Mouse (Mus musculus): ENCODE data around the gene Rnf180. TPM values are rescaled to one million over a fixed set of nuclear protein-coding genes. Genes with fewer than 3 reads are reported as not detected.

The Rnf180 gene
- polyA plus RNA-seq, 1 experiment from 2014 or later = 12.1 TPM

DNA sequence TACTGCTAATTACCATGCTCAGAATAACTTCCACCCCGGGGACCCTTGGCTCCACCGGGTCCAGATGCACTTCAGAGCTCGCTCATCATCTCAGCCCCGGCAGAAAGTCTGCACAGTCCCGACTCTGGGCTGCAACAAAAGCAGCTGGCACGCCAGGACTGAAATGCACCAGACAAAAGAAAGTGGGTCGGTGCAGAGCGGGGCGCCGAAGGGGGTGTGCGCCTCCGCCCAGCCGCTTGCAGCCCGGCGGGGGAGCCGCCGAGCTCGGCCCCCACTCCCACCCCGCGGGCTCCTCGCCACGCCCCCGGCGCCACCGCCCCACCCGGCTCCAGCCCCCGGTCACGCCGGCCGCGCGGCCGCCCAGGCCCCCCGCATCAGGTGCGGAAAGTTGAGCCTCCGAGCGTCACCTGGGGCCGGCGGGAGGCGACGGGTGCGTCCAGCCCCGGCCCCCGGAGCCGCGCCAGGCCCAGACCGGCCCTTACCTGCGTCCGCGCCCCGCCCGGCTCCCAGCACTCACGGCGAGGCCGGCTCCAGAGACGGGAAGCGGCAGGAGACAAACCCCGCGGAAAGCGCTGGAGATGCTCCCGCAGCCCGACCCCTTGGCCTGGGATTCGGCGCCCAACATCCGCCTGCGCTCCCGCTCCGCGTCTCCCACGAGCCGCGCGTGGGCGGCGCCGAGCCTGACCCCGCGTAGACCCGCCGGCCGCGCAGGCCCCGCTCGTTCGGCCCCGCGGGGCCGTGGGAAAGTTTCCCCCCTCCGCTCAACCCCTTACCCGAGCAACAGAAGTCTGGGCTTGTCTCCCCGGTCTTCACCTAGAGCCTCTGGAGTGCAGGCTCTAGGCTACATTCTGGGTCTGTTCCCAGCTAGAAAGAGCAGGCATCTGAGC lies 591 bp downstream of the Rnf180 start:
- peak overlapping the region; percentile 74 for H3K4me2 ChIP-seq (replicated peaks)
- under 1% methylated on average over 91 of the region's 91 CpGs for WGBS
- peak overlapping the region; percentile 63 for H3K27ac ChIP-seq
- H3K9me3 ChIP-seq = no peaks in the 10 kb centered on the region
- peak overlapping the region; percentile 85 for H3K4me3 ChIP-seq
- H3K9ac ChIP-seq = peak overlapping the region; percentile 84
- peaks cover 2% of the 10 kb centered on the region; the same call in 1 of the 2 replicates for H3K27me3 ChIP-seq
- peak; percentile 78 for ATAC-seq (ENCODE audit: insufficient number of reproducible peaks, insufficient read depth, low FRiP score, low TSS enrichment)
- peaks cover 14% of the 10 kb centered on the region for H3K4me1 ChIP-seq
- H3K36me3 ChIP-seq = 0 out of 2 replicates have a peak, but pooled peaks cover 3% of the 10 kb centered on the region

DNA sequence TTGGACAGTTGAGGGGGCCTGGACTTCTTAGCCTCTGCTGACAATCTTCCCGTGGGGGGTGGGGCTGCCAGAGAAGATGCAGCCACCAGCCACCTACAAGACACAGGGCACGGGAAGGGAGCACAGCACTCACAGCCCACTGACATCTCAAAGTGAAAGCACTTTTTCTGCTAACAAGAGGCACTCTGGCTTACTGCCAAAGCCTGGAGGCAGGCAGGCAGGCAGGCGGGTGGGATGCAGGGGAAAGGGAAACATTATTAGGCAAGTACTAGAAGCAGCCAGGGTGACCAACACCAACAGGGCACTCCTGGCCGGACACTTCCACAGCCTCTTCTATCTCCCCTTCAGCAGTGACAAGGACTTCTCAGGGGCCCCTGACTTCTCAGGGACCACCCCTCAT lies 2.8 kb downstream of the Rnf180 start:
- no peaks in the 10 kb centered on the region for H3K9me3 ChIP-seq
- 35% methylated on average over 4 of the region's 4 CpGs for WGBS
- 0 out of 2 replicates have a peak overlapping the region, but pooled peaks have one; percentile 21 for H3K9ac ChIP-seq
- H3K27ac ChIP-seq = 0 out of 2 replicates have a peak overlapping the region, but pooled peaks have one; percentile 58
- 0 out of 2 replicates have a peak overlapping the region, but pooled peaks have one; percentile 10 for H3K4me2 ChIP-seq (replicated peaks)
- no peak overlapping the region for H3K4me3 ChIP-seq
- peaks cover 14% of the 10 kb centered on the region for H3K4me1 ChIP-seq
- no peak for ATAC-seq (ENCODE audit: insufficient number of reproducible peaks, insufficient read depth, low FRiP score, low TSS enrichment)
- 0 out of 2 replicates have a peak, but pooled peaks cover 3% of the 10 kb centered on the region for H3K36me3 ChIP-seq
- H3K27me3 ChIP-seq = peaks cover 2% of the 10 kb centered on the region; the same call in 1 of the 2 replicates

DNA sequence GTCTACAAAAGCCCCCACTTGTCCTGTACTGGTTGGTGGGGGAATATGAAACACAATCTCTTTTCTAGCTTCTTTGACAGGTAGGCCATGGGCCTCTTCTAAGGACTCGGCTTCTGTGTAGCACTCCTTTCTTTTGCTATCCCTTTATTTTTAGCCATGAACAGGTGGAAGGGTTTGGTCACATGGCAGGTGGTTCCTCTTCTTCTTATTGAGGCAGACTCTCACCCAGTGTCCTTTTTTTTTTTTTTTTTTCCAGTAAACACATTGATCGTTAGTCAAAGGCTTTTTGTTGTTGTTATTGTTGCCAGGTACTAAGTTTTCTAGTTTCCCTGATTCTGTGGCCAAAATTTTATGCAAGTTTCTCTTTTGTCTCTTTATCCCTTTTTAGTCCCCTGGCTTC lies 4.0 kb downstream of the Rnf180 start:
- WGBS = 75% methylated on average over 2 of the region's 2 CpGs
- no peak overlapping the region for H3K27ac ChIP-seq

DNA sequence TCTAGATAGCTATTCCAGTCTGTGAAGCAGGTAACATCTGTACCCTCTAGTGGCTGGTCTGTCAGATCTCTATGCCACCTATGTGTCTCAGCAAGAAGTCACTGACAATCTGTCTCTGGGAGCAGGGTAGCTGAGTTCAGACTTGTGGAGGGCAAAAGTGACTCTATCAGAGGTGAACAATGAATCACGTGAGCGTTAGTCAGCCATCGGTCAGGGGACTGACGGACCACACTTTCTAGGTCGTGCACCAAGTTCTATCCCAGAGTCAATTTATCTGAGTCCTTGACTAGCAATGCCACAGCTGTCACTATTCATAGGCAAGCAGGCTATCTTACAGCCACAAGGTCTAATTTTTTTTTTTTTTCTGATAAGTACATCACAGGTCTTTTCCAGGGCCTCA lies 4.6 kb downstream of the Rnf180 start:
- Histone ChIP-seq H3K27ac (no peak overlapping the region), H3K4me3 (no peak overlapping the region), H3K9ac (no peak overlapping the region), H3K36me3 (0 out of 2 replicates have a peak, but pooled peaks cover 3% of the 10 kb centered on the region), H3K9me3 (no peaks in the 10 kb centered on the region), H3K27me3 (peaks cover 2% of the 10 kb centered on the region; the same call in 1 of the 2 replicates), H3K4me1 (peaks cover 14% of the 10 kb centered on the region), H3K4me2 (replicated peaks) (no peak overlapping the region)
- ATAC-seq (ENCODE audit: insufficient number of reproducible peaks, insufficient read depth, low FRiP score, low TSS enrichment) = no peak
- 89% methylated on average over 5 of the region's 5 CpGs for WGBS

More for the DNA sequence above, 4.0 kb downstream of the Rnf180 start:
- Histone ChIP-seq H3K9me3 (no peaks in the 10 kb centered on the region), H3K36me3 (0 out of 2 replicates have a peak, but pooled peaks cover 3% of the 10 kb centered on the region), H3K4me2 (replicated peaks) (no peak overlapping the region), H3K4me1 (peaks cover 14% of the 10 kb centered on the region), H3K4me3 (no peak overlapping the region), H3K9ac (no peak overlapping the region), H3K27me3 (peaks cover 2% of the 10 kb centered on the region; the same call in 1 of the 2 replicates)
- ATAC-seq (ENCODE audit: insufficient number of reproducible peaks, insufficient read depth, low FRiP score, low TSS enrichment) = no peak

DNA sequence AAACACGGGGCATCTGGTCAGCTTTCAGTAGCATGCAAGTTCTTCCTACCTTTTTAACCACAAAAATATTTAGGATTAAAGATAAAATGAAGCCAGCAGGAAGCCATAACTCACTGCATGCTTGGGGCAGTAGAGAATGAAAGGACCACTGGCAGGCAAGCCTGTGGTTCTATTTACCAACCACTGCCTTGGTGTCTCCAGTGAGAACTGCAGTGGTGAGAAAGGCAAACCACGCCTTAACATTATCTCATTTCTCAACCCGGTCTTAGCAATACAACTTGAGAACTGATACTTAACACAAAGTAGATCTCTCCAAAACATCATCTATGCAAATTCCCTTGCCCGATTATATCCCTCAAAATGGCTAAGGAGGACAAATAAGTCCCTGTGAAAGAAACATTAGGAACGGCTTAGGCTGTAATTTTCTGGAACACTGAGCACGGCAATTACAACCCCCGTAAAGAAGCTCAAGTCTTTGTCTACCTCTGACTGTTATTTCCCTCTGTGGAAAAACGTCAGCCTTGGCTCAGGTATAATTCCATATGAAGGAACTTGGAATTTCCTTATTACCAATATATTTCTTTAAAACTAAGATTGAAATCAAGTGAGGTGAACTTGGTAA lies 15.1 kb downstream of the Rnf180 start:
- ATAC-seq (ENCODE audit: insufficient number of reproducible peaks, insufficient read depth, low FRiP score, low TSS enrichment) = no peak
- Histone ChIP-seq H3K4me1 (no peaks in the 10 kb centered on the region), H3K9me3 (no peaks in the 10 kb centered on the region), H3K27ac (no peak overlapping the region), H3K36me3 (no peaks in the 10 kb centered on the region), H3K27me3 (no peaks in the 10 kb centered on the region), H3K4me2 (replicated peaks) (no peak overlapping the region), H3K4me3 (no peak overlapping the region), H3K9ac (no peak overlapping the region)
- 54% methylated on average over 8 of the region's 8 CpGs for WGBS

DNA sequence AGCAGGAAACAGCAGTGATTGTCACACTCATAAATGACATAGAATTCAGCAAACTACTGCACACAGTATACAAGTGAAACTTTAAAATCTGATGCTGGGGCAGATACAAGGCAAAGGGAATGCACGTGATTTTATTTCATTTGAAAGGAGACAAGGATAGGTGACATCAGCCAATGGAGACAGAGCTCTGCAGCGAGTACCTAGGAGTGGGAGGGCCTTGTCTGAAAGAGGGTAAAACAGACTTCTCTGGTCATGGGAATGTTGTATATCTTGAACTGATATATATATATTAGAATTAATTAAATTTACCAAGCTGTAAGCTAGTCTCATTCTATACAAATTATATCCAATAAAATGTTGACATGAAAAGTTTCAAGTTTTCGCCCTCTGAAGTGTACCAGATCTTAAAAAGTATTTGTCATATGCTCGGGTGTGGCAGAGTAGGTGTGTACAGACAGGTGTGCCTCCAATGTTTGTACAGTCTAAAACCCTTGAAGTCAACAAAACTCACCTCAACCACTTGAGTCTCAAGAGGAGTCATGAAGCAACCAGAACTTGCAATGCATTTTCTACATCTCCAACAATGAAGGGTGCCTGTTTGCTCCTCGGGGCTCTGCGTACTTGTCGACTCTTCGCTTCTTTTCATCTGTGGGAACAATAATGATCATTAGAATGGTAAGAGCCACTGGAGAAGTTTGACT lies 24.1 kb downstream of the Rnf180 start:
- H3K4me2 ChIP-seq (replicated peaks) = no peak overlapping the region
- no peak; the same call in 1 of the 2 replicates for ATAC-seq (ENCODE audit: insufficient number of reproducible peaks, insufficient read depth, low FRiP score, low TSS enrichment)
- H3K27ac ChIP-seq = no peak overlapping the region
- H3K9ac ChIP-seq = no peak overlapping the region
- no peaks in the 10 kb centered on the region for H3K4me1 ChIP-seq
- no peak overlapping the region for H3K4me3 ChIP-seq
- no peaks in the 10 kb centered on the region for H3K27me3 ChIP-seq
- peaks cover 7% of the 10 kb centered on the region; the same call in 1 of the 2 replicates for H3K36me3 ChIP-seq
- WGBS = 92% methylated on average over 8 of the region's 8 CpGs
- H3K9me3 ChIP-seq = peaks cover 10% of the 10 kb centered on the region

DNA sequence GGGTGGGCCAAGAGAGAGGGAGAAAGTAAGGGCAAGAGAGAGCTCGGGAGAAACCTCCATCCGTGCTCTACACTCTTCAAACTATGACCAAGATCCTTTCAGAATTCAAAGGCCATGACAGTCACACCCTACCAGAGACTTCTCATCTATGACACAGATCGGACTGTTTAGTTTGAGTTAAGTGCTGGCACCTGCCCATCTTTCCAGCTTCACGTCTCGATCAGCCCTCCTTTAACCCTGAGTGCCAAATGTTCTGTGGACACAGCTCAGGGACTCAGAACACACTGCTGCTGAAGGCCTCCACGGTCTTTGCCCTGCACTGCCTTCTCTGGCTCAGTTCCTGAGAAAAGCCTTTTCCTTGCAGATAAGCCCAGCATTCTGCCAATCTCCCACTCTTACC lies 27.2 kb downstream of the Rnf180 start:
- no peak overlapping the region for H3K4me2 ChIP-seq (replicated peaks)
- H3K4me1 ChIP-seq = no peaks in the 10 kb centered on the region
- H3K9me3 ChIP-seq = peaks cover 2% of the 10 kb centered on the region
- no peak overlapping the region for H3K27ac ChIP-seq
- H3K9ac ChIP-seq = no peak overlapping the region
- WGBS = 82% methylated on average over 6 of the region's 6 CpGs
- H3K4me3 ChIP-seq = no peak overlapping the region
- no peaks in the 10 kb centered on the region for H3K27me3 ChIP-seq
- no peak for ATAC-seq (ENCODE audit: insufficient number of reproducible peaks, insufficient read depth, low FRiP score, low TSS enrichment)
- H3K36me3 ChIP-seq = 0 out of 2 replicates have a peak, but pooled peaks cover under 1% of the 10 kb centered on the region

DNA sequence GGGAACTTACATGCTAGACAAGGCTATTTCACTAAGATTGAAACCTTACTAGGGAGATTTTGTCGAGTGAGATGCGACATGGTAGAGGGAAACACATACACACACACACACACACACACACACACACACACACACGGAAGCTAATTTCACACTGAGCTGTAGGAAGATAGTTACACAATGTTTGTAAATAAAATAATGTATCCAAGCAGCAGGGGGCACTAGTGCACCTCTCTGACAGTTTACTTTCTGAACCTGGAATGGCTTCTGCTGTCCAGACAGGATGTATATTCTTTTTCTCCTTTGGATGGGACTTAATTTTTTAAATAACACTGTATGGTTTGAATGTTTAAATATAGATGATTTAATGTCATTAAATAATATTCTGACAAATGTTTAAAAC lies 27.9 kb downstream of the Rnf180 start:
- H3K4me1 ChIP-seq = no peaks in the 10 kb centered on the region
- 70% methylated on average over 3 of the region's 3 CpGs for WGBS
- no peaks in the 10 kb centered on the region for H3K36me3 ChIP-seq
- H3K9me3 ChIP-seq = no peaks in the 10 kb centered on the region
- no peak overlapping the region for H3K9ac ChIP-seq
- no peak overlapping the region for H3K4me3 ChIP-seq
- no peaks in the 10 kb centered on the region for H3K27me3 ChIP-seq
- H3K4me2 ChIP-seq (replicated peaks) = no peak overlapping the region
- H3K27ac ChIP-seq = no peak overlapping the region
- no peak for ATAC-seq (ENCODE audit: insufficient number of reproducible peaks, insufficient read depth, low FRiP score, low TSS enrichment)

DNA sequence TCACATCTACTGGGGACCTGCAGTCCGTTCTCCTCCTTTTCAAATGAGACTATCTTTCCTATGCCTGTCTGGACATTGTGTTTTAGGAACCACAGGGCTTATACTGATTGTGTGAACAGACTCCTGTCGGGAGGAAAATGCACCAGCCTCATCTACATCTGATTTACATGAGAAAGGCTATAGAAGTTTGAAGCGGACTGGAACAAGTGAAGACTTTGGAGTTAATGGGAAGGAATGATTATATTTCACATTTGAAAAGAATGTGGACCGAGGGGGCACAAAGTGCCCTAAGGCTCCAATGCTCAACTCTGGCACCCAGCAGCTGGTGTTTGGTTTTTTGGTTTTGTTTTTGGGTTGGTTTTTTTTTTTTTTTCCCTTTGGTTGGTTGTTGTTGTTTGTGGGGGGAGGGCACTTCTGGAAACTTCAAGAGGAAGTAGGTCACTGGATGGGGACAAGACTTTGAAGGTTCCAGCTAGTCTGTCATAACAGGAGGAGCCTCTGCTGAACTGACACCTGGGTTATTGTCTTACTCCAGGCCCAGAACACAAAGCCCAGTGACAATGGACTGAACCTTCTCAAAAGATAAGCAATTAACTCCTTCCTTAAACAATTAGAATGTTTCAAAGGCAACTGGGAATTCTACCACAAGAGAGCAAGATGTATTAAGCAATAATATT lies 37.7 kb downstream of the Rnf180 start:
- no peak overlapping the region for H3K27ac ChIP-seq
- no peak overlapping the region for H3K9ac ChIP-seq
- H3K4me1 ChIP-seq = no peaks in the 10 kb centered on the region
- H3K36me3 ChIP-seq = no peaks in the 10 kb centered on the region
- H3K4me2 ChIP-seq (replicated peaks) = no peak overlapping the region
- WGBS = 61% methylated on average over 4 of the region's 4 CpGs
- no peaks in the 10 kb centered on the region for H3K27me3 ChIP-seq
- no peak overlapping the region for H3K4me3 ChIP-seq
- H3K9me3 ChIP-seq = no peaks in the 10 kb centered on the region
- ATAC-seq (ENCODE audit: insufficient number of reproducible peaks, insufficient read depth, low FRiP score, low TSS enrichment) = no peak

DNA sequence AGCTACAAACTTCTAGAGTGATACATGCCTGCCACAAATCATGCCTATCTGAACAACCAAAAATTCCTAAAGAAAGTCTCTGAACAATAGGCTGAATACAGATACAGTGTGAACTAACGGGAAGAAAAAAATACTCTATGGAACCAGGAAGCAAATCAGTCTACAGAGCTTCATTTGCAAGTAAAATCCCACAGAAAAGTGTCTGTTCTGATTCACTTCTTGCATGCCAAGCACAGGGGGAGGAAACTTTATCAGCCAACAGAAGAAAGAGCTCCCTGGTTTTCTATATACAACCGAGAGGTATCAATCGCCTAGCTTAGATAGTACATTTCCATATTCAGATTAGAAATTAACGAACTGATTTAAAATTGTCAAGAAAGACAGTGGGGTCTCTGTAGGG lies 43.8 kb downstream of the Rnf180 start:
- H3K9me3 ChIP-seq = no peaks in the 10 kb centered on the region
- no peak for ATAC-seq (ENCODE audit: insufficient number of reproducible peaks, insufficient read depth, low FRiP score, low TSS enrichment)
- no peak overlapping the region for H3K4me3 ChIP-seq
- 84% methylated on average over 4 of the region's 4 CpGs for WGBS
- no peak overlapping the region for H3K27ac ChIP-seq
- no peaks in the 10 kb centered on the region; the same call in 1 of the 2 replicates for H3K36me3 ChIP-seq
- H3K4me2 ChIP-seq (replicated peaks) = no peak overlapping the region
- no peaks in the 10 kb centered on the region for H3K27me3 ChIP-seq
- no peak overlapping the region for H3K9ac ChIP-seq
- H3K4me1 ChIP-seq = no peaks in the 10 kb centered on the region

DNA sequence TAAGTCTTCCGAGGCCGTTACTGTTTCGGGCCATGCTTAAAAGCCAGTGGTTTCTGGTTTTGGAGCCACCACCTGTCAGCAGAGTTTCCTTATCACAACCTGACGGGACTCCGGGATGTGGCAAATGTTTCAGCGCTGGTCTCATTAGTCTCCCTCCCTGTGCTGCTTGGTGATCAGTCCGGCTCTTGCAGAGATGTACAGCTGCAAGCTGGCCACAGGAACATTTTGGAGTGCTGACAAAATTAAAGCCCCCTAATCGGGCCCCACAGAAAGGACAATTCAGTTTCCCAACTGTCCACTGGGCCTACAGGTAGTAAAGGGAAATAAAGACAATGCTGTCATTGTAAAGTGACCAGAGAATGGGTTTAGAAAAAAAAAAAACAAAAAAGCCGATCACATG lies 44.4 kb downstream of the Rnf180 start:
- no peaks in the 10 kb centered on the region for H3K4me1 ChIP-seq
- H3K27ac ChIP-seq = no peak overlapping the region
- no peaks in the 10 kb centered on the region for H3K27me3 ChIP-seq
- H3K36me3 ChIP-seq = no peaks in the 10 kb centered on the region; the same call in 1 of the 2 replicates
- H3K4me3 ChIP-seq = no peak overlapping the region
- WGBS = 71% methylated on average over 9 of the region's 9 CpGs
- ATAC-seq (ENCODE audit: insufficient number of reproducible peaks, insufficient read depth, low FRiP score, low TSS enrichment) = no peak
- H3K4me2 ChIP-seq (replicated peaks) = no peak overlapping the region
- no peak overlapping the region for H3K9ac ChIP-seq
- no peaks in the 10 kb centered on the region for H3K9me3 ChIP-seq

Data from embryonic facial prominence, embryonic 12.5 days (tissue).